Mouse (Mus musculus) stomach, postnatal 0 days (tissue): ENCODE measurements at regions not wholly inside any gene's neighbourhood (a gene's known extent, or its start where the extent isn't known, plus 50 kb on each side); places are given as distances from the start of the nearest gene placed in this dataset.

Experiments
- CTCF ChIP-seq: IDR thresholded peaks from 2 replicates; pipeline ENCODE4 v1.5.1; 2016; ENCODE audit warnings: antibody characterized with exemption, low read depth, mild to moderate bottlenecking, moderate library complexity
- EP300 ChIP-seq: optimal IDR thresholded peaks from 2 replicates; pipeline ENCODE3; 2016; ENCODE audit warnings: antibody characterized with exemption

GRCm38 (mm10) chr7:95262942-95263341 is 908.1 kb upstream of the Tenm4 start:
- TF ChIP-seq CTCF, result no peak
- TF ChIP-seq EP300, result no peak
